Mouse (Mus musculus) C2C12 (cell line): ENCODE data around the gene Akt1s1. TPM values are rescaled to one million over a fixed set of nuclear protein-coding genes. Genes with fewer than 3 reads are reported as not detected.

ENCODE experiments used
- H3K27me3 ChIP-seq: one replicate; pipeline ENCODE4 v1.6.1; 2011; ENCODE audit not compliant: control insufficient read depth, insufficient read depth, insufficient read length
- H3K36me3 ChIP-seq: one replicate; pipeline ENCODE4 v1.6.1; 2011; ENCODE audit not compliant: control insufficient read depth, insufficient read depth
- H3K4me3 ChIP-seq: one replicate; pipeline ENCODE4 v1.5.1; 2011; ENCODE audit warnings: mild to moderate bottlenecking, control low read depth; ENCODE audit not compliant: poor library complexity, insufficient read depth, severe bottlenecking
- H3K79me2 ChIP-seq: one replicate; pipeline ENCODE4 v1.6.1; 2011; ENCODE audit not compliant: control insufficient read depth, insufficient read depth
- H3K79me3 ChIP-seq: one replicate; pipeline ENCODE4 v1.6.1; 2011; ENCODE audit warnings: low read depth, control low read depth
- H3ac ChIP-seq: one replicate; pipeline ENCODE3; 2011; ENCODE audit warnings: low read depth; ENCODE audit not compliant: control insufficient read depth, insufficient read length
- CEBPB ChIP-seq: IDR thresholded peaks from one replicate; pipeline ENCODE4 v1.6.1; 2011; ENCODE audit warnings: low read depth, mild to moderate bottlenecking, control low read depth, moderate library complexity
- CTCF ChIP-seq: IDR thresholded peaks from one replicate; pipeline ENCODE4 v1.5.1; 2011; ENCODE audit not compliant: control insufficient read depth, insufficient read depth, insufficient read length
- FOSL1 ChIP-seq: IDR thresholded peaks from one replicate; pipeline ENCODE4 v1.8.0; 2011; ENCODE audit warnings: mild to moderate bottlenecking, low read length; ENCODE audit not compliant: poor library complexity, insufficient read depth, severe bottlenecking
- MAX ChIP-seq: IDR thresholded peaks from one replicate; pipeline ENCODE4 v1.6.1; 2011; ENCODE audit warnings: mild to moderate bottlenecking, control low read depth
- MYOD1 ChIP-seq: IDR thresholded peaks from one replicate; pipeline ENCODE4 v1.6.1; 2011; ENCODE audit warnings: low read depth; ENCODE audit not compliant: control insufficient read depth, insufficient read length
- MYOG ChIP-seq: IDR thresholded peaks from one replicate; pipeline ENCODE4 v1.6.1; 2011; ENCODE audit not compliant: control insufficient read depth, insufficient read length; ENCODE audit errors: extremely low read depth
- USF1 ChIP-seq: IDR thresholded peaks from one replicate; pipeline ENCODE4 v1.6.1; 2011; ENCODE audit warnings: low read depth, mild to moderate bottlenecking, control low read depth, moderate library complexity
- polyA plus RNA-seq: library from polyadenylated mRNA; unstranded; fragments of >200 nt; fragmentation: generic; extraction: Trizol; gene quantifications from one replicate; pipeline ENCODE4 v1.2.1, GENCODE M21; 2012; ENCODE audit warnings: missing spikeins

Akt1s1 gene
- polyA plus RNA-seq, 1 experiment: 208 TPM

- no peaks in the 10 kb centered on the region for H3K27me3 ChIP-seq
- no peak overlapping the region for H3K4me3 ChIP-seq
- H3K79me3 ChIP-seq: no peaks in the 10 kb centered on the region
- TF ChIP-seq MYOD1 (no peak), FOSL1 (no peak), CTCF (no peak), MYOG (no peak), USF1 (no peak)
- H3ac ChIP-seq: no peak overlapping the region
- H3K79me2 ChIP-seq: no peaks in the 10 kb centered on the region
- no peaks in the 10 kb centered on the region for H3K36me3 ChIP-seq
Measured at GRCm38 (mm10) chr7:44839491-44840191, 9.2 kb upstream of the Akt1s1 start.

GRCm38 (mm10) chr7:44840426-44840825 is 8.4 kb upstream of the Akt1s1 start:
- Histone ChIP-seq H3ac (no peak overlapping the region), H3K79me3 (no peaks in the 10 kb centered on the region), H3K27me3 (no peaks in the 10 kb centered on the region), H3K4me3 (no peak overlapping the region), H3K36me3 (no peaks in the 10 kb centered on the region), H3K79me2 (no peaks in the 10 kb centered on the region)
- TF ChIP-seq MYOD1 (no peak), MAX (no peak), MYOG (no peak), USF1 (no peak)

GRCm38 (mm10) chr7:44841825-44842463 is 6.8 kb upstream of the Akt1s1 start:
- Histone ChIP-seq H3K36me3 (peaks cover 7% of the 10 kb centered on the region), H3ac (no peak overlapping the region), H3K27me3 (no peaks in the 10 kb centered on the region), H3K4me3 (no peak overlapping the region), H3K79me3 (no peaks in the 10 kb centered on the region), H3K79me2 (no peaks in the 10 kb centered on the region)
- no peak for TF ChIP-seq USF1
- no peak for TF ChIP-seq CTCF
- no peak for TF ChIP-seq MYOD1
- TF ChIP-seq MYOG: no peak
- no peak for TF ChIP-seq CEBPB
- no peak for TF ChIP-seq FOSL1
- TF ChIP-seq MAX: no peak

- no peak for TF ChIP-seq CEBPB
- peaks cover 3% of the 10 kb centered on the region for H3K79me3 ChIP-seq
- H3ac ChIP-seq: no peak overlapping the region
- peaks cover 16% of the 10 kb centered on the region for H3K79me2 ChIP-seq
- no peak overlapping the region for H3K4me3 ChIP-seq
- H3K27me3 ChIP-seq: no peaks in the 10 kb centered on the region
- peaks cover 7% of the 10 kb centered on the region for H3K36me3 ChIP-seq
Measured at GRCm38 (mm10) chr7:44845006-44845405, 3.8 kb upstream of the Akt1s1 start.

GRCm38 (mm10) chr7:44846804-44847203 is 2.0 kb upstream of the Akt1s1 start:
- peaks cover 16% of the 10 kb centered on the region for H3K79me3 ChIP-seq
- H3K27me3 ChIP-seq: no peaks in the 10 kb centered on the region
- H3ac ChIP-seq: no peak overlapping the region
- peaks cover 7% of the 10 kb centered on the region for H3K36me3 ChIP-seq
- TF ChIP-seq MAX: no peak
- no peak for TF ChIP-seq CEBPB
- no peak for TF ChIP-seq CTCF
- no peak for TF ChIP-seq FOSL1
- no peak for TF ChIP-seq USF1
- H3K4me3 ChIP-seq: no peak overlapping the region
- H3K79me2 ChIP-seq: peaks cover 34% of the 10 kb centered on the region

DNA sequence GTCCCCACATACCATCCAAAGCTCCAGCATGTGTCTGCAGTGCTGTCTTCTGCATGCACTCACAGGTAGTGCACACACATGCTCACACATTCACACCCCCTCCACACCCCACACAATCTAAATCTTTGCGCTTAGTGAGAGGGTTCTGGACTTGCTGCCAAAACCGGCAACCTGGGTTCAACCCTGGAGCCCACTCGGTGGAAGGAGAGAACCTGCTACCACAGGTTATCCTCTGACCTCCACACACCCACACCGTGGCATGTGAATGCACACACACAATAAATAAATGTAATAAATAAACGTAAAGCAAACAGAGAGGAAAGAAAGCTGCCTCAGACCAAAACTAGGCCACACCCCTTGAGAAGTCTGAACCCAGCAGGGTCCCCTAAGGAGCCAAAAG is 1.0 kb upstream of the Akt1s1 start:
- TF ChIP-seq CEBPB: no peak
- no peak for TF ChIP-seq MYOG
- TF ChIP-seq FOSL1: no peak
- TF ChIP-seq MAX: no peak
- no peak for TF ChIP-seq USF1
- no peak for TF ChIP-seq MYOD1
- no peak for TF ChIP-seq CTCF
- Histone ChIP-seq H3ac (no peak overlapping the region), H3K36me3 (peaks cover 10% of the 10 kb centered on the region), H3K79me3 (peaks cover 18% of the 10 kb centered on the region), H3K27me3 (no peaks in the 10 kb centered on the region), H3K4me3 (peak overlapping the region; percentile 82), H3K79me2 (peaks cover 42% of the 10 kb centered on the region)
